8 mouse cellular contexts compared by ENCODE assay signal in the genomic region with DNA sequence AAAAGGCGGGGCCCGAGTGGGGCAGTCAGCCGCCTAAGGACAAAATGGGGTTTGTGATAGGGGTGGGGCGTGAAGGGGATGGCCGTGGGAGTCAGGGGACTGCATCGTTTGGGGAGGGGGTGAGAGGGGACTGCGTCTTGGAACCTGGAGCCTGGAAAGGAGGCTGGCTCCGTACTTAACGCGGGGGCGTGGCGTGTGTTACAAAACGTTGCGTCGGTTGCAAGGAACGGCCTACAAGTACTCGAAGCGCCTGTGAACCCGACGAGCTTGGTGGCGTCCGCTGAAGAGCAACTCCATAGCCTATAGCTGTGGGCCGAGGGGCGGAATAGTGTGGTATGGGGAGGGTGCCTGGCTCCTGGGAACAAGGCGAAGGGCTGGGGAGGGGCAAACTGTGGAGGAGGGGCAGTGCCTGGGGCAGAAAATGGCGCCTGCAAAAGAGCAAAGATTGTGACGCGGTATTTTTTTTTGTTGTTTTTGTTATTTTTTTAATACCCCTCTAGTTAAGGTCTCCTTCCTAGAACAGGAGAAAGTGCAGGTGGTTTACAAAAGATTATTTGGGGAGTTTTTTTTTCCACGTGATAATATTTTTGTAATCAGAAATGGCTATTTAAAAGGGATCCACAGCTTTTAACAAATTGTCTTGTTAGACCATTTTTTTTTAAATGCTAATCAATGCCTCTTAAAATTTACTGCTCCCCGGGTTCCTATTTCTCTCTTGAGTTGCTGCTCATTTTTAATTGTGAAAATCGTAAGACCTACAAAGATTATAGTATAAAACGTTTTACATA. TPM values are rescaled to one million over a fixed set of nuclear protein-coding genes. Genes with fewer than 3 reads are reported as not detected.
DNase-seq lines count a peak whose midpoint lies in the region; ATAC-seq lines count a peak whose summit lies in the region.

No protein-coding gene starts in this region.

- peak; percentile 91 for ATAC-seq in hindbrain, embryonic 13.5 days (ENCODE audit: low FRiP score)

- no peaks in the 10 kb centered on the region for H3K4me1 ChIP-seq in hindbrain, embryonic 13.5 days (replicated peaks)

- peak overlapping the region; percentile 80 for H3K9ac ChIP-seq in hindbrain, embryonic 13.5 days

- H3K4me2 ChIP-seq in hindbrain, embryonic 13.5 days = peak overlapping the region; percentile 49

- peaks cover 2% of the 10 kb centered on the region for H3K36me3 ChIP-seq in hindbrain, embryonic 13.5 days

- H3K27ac ChIP-seq in hindbrain, embryonic 13.5 days = peak overlapping the region; percentile 93

- peak overlapping the region; percentile 62 for H3K4me3 ChIP-seq in hindbrain, embryonic 13.5 days

- peak; percentile 65 for DNase-seq in WW6 (ENCODE audit: low read depth, low spot score)
- DNase-seq in cerebellum, postnatal 25 days = peak; percentile 80 to 87
- DNase-seq in frontal cortex, postnatal 25 days (ENCODE audit: low spot score in 2 of 2) = peak; percentile 45 to 60
- peak; percentile 74 to 77 for DNase-seq in layer of hippocampus, postnatal 36 days
- peak; percentile 85 for DNase-seq in lung, postnatal 25 days (ENCODE audit: low spot score)
- DNase-seq in retina, postnatal 7 days (ENCODE audit: low read depth, low spot score) = peak; percentile 25
- peak; percentile 44 for DNase-seq in urinary bladder, adult 2 months (ENCODE audit: low spot score)

- H3K27me3 ChIP-seq in hindbrain, embryonic 13.5 days = no peaks in the 10 kb centered on the region

- no peaks in the 10 kb centered on the region for H3K9me3 ChIP-seq in hindbrain, embryonic 13.5 days

- whole genome bisulfite sequencing in hindbrain, embryonic 13.5 days = 18% methylated on average over 32 of the region's 32 CpGs

RNA-seq across cellular contexts. Expression of gene Usp11, which starts 0.8 kb away (rescaled TPM):
- 93.8 and 98.4 TPM in 2 replicates for polyA plus RNA-seq in hindbrain, embryonic 13.5 days (2015; fragmentation: Nextera tagmentation; extraction: Ambion mirVana)
- 100 to 1,000 TPM; 111 to 113 TPM for total RNA-seq in layer of hippocampus, postnatal 36 days (2021)
- polyA plus RNA-seq in urinary bladder, adult 2 months (2012; rRNA removed) = 12.6 and 13.4 TPM in 2 replicates

RNA-seq across cellular contexts. Expression of gene Cdk16, which starts 16.7 kb away (rescaled TPM):
- polyA plus RNA-seq in hindbrain, embryonic 13.5 days (2015; fragmentation: Nextera tagmentation; extraction: Ambion mirVana) = 122 and 126 TPM in 2 replicates
- total RNA-seq in layer of hippocampus, postnatal 36 days (2021) = 100 to 1,000 TPM; 224 to 227 TPM
- 153 and 188 TPM in 2 replicates for polyA plus RNA-seq in urinary bladder, adult 2 months (2012; rRNA removed)

RNA-seq across cellular contexts. Expression of gene Uba1, which starts 46.4 kb away (rescaled TPM):
- polyA plus RNA-seq in hindbrain, embryonic 13.5 days (2015; fragmentation: Nextera tagmentation; extraction: Ambion mirVana) = 394 and 406 TPM in 2 replicates
- total RNA-seq in layer of hippocampus, postnatal 36 days (2021) = 100 to 1,000 TPM; 373 to 384 TPM
- polyA plus RNA-seq in urinary bladder, adult 2 months (2012; rRNA removed) = 153 and 168 TPM in 2 replicates

Comparison
In these comparisons a context has a peak if more than half of its experiments do, and no peak if none do; other contexts are left out.
1. Peak in every context shown above with its lines: DNase-seq, ATAC-seq, H3K4me3 ChIP-seq and H3K27ac ChIP-seq.
2. DNase-seq: peak in every context shown above with its lines; median percentile 85 in lung, postnatal 25 days; 84 in cerebellum, postnatal 25 days; 76 in layer of hippocampus, postnatal 36 days; 65 in WW6; 52 in frontal cortex, postnatal 25 days; 44 in urinary bladder, adult 2 months; 25 in retina, postnatal 7 days.